Mouse (Mus musculus): ENCODE data around the gene Bri3. TPM values are rescaled to one million over a fixed set of nuclear protein-coding genes. Genes with fewer than 3 reads are reported as not detected.

The Bri3 gene
- 4.1 TPM for polyA plus RNA-seq (2017; shearing (Covaris generic))

DNA sequence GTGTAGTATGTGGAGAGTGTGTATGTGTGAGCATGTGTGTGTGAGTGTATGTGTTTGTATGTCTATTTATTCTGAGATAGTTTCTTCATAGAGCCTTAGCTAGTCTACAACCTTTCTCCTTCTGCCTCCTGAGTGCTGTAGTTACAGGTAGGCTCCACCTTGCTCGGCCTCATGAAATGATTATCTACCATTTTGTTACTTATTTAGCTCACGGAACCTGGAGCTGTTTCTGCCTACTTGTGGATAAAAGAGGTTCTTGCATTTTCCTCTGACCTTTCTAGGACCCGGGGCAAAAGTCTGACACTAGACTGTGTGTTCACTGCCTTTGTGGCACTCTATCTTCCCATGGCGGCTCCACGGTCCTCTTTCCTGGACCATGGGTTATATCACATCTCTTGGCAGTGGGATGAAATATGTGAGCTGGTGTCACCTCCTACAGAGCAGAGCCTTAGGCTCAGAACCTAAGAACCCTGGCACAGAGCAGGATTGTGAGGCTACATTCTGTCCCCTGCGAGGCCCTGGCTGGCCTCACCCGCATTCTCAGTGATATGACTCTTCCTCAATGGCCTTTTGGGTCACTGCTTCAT, at the start of gene Bri3:
Gene Bri3 (plus strand): TSS at position 537 of the 587 bp plus-strand sequence.

DNA sequence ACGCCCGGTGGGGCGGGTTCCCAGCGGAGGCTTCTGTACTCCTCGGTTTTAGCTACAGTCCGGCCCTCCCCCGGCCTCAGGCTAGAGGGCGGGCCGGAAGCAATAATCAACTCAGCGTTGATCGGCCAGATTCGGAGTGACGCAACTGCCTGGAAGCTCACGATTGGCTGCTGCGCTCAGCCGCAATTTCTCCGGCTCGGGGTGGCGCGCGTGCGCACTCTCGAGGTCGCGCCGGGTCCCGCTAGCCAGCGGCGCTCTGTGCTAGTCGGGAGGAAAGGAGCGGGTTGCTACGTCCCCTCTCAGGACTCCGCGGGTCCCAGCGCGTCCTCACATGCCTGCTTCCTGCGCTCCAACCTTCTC, 20.8 kb upstream of the Bri3 start, which contains the start of gene Tecpr1:
Gene Tecpr1 (minus strand): TSS at position 113 of the 360 bp plus-strand sequence.

DNA sequence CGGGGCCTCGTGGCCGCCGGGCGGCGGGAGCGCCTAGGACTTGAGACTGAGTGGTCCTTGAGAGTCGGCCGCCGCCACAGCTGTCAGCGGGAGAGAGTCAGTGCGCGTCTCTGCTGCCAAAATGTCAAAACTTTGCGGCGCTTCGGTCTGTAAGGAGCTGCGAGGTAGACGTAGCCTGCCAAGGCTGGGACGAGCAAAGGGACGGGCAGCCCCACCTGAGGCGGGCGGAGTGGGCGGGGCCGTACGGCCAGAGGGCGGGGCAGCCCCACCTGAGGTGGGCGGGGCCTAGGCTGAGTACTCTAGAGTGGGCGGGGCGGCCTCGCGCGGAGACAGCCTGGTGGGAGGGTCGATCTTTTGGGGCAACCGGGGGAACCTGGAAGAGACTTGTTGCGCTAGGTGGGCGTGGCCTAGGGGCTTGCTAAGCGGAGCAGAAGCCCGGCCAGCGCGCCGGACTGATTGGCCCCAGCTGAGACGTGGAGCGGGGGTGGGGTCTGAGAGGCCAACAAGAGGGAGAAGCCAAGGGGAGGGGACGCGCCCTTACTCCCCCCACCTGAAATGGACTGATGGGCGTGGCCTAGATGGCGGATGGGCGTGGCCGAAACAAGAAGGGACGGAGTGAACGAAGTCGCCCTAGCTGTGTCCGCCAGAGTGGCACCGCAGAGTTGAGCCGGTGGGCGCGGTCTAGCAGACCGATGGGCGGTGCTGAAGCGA, 113.8 kb downstream of the Bri3 start, which contains the start of gene Baiap2l1:
Gene Baiap2l1 (minus strand): TSS at position 232 of the 711 bp plus-strand sequence.

Other genes with a start within 250 kb of the Bri3 start
- gene Ccz1, start 229.6 kb upstream of the Bri3 start, polyA plus RNA-seq (2017; shearing (Covaris generic)): 35.9 TPM
- gene Ocm, start 217.8 kb upstream of the Bri3 start, polyA plus RNA-seq (2017; shearing (Covaris generic)): not detected
- gene Lmtk2, start 144.0 kb upstream of the Bri3 start, polyA plus RNA-seq (2017; shearing (Covaris generic)): 3.6 TPM
- 0.07 TPM for gene Bhlha15, start 54.2 kb upstream of the Bri3 start, polyA plus RNA-seq (2017; shearing (Covaris generic))
- 260 TPM for gene Tecpr1, start 20.8 kb upstream of the Bri3 start, polyA plus RNA-seq (2017; shearing (Covaris generic))
- 0.74 TPM for gene Baiap2l1, start 113.7 kb downstream of the Bri3 start, polyA plus RNA-seq (2017; shearing (Covaris generic))

Measured in CD4-positive, CD25-positive, alpha-beta regulatory T cell, adult 9 weeks (primary cell).